Mouse (Mus musculus) layer of hippocampus, adult 2 months (tissue): Measurements from ENCODE around the gene Fam20c. TPM values are rescaled to one million over a fixed set of nuclear protein-coding genes. Genes with fewer than 3 reads are reported as not detected.
A peak's percentile ranks its signal among the peaks of the same experiment; 100 is the strongest.

ENCODE experiments used
- DNase-seq, 2 experiments: peaks; one replicate each; pipeline ENCODE4 v3.0.0; 2022; ENCODE audit warnings: low spot score in 2 of 2
- H3K27ac ChIP-seq: fragments of 200-600 bp; 2 replicates; pipeline ENCODE4 v1.8.1; 2022
- H3K4me3 ChIP-seq: fragments of 200-600 bp; 2 replicates; pipeline ENCODE4 v1.8.1; 2022; ENCODE audit warnings: mild to moderate bottlenecking
- CTCF ChIP-seq: fragments of 200-600 bp; conservative IDR thresholded peaks from 2 replicates; pipeline ENCODE4 v1.8.1; 2022; ENCODE audit warnings: antibody characterized with exemption, mild to moderate bottlenecking, moderate library complexity
- total RNA-seq, 2 experiments: library from RNA; stranded (reverse); gene quantifications; 2 replicates each; pipeline ENCODE4 v1.2.3; 2021

The Fam20c gene
- total RNA-seq, 2 experiments from 2014 or later = 29.2 to 33.7 TPM

DNA sequence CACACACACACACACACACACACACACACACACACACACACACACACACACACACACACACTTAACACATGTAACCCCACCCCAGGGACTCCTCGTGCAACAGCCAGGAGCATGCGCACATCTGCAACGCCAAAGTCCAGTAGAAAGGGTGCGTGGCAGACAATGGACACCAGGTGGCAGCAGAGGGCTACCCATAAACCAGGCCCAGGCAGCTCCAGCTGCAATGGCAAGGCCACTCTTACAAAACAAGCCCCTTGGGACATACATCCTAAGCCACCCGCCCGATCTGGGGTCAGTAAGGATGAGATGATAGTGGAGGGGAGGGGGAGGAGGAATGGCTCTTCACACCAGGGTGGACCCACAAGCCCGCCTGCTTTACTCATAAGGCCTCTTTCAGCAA lies 93.8 kb downstream of the Fam20c start:
- no peak overlapping the region for H3K4me3 ChIP-seq

GRCm38 (mm10) chr5:138849682-138850461 lies 95.6 kb downstream of the Fam20c start:
- H3K27ac ChIP-seq = no peak overlapping the region
- TF ChIP-seq CTCF = no peak
- H3K4me3 ChIP-seq = no peak overlapping the region
- no peak for DNase-seq

More for the DNA sequence above, 93.8 kb downstream of the Fam20c start:
- peak; percentile 86 to 94 for DNase-seq
- TF ChIP-seq CTCF = peak; percentile 81
- H3K27ac ChIP-seq = no peak overlapping the region

DNA sequence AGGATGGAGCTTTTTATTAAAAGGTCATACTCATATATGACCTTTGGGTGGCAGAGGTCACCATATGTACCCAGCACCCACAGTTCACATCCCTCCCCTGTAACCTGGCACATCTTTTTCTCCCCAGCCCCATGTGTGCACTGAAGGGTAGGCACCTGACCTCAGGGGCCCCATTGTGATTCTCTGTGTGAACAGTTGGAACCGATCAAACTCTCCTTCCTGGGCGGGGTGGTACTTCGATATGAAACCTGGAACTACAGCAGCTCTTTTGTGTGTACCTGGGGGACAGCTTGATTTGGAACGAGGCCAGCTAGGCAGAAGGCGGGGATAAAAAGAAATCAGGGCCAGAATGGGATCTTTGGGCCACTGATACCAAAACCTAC lies 96.1 kb downstream of the Fam20c start:
- TF ChIP-seq CTCF = no peak
- no peak overlapping the region for H3K27ac ChIP-seq

GRCm38 (mm10) chr5:138851296-138851780 lies 97.0 kb downstream of the Fam20c start:
- no peak for DNase-seq
- no peak overlapping the region for H3K4me3 ChIP-seq
- TF ChIP-seq CTCF = no peak
- no peak overlapping the region for H3K27ac ChIP-seq

More for the DNA sequence above, 96.1 kb downstream of the Fam20c start:
- H3K4me3 ChIP-seq = no peak overlapping the region
- no peak for DNase-seq

- 0 out of 2 replicates have a peak, but pooled peaks have one; percentile 5 for TF ChIP-seq CTCF
- DNase-seq = no peak
- no peak overlapping the region for H3K27ac ChIP-seq
- H3K4me3 ChIP-seq = no peak overlapping the region
These were observed 97.8 kb downstream of the Fam20c start for GRCm38 (mm10) chr5:138852151-138852550.

- H3K4me3 ChIP-seq = no peak overlapping the region
- no peak for DNase-seq
- no peak overlapping the region for H3K27ac ChIP-seq
- TF ChIP-seq CTCF = no peak
These were observed 99.0 kb downstream of the Fam20c start for GRCm38 (mm10) chr5:138853349-138853748.

DNA sequence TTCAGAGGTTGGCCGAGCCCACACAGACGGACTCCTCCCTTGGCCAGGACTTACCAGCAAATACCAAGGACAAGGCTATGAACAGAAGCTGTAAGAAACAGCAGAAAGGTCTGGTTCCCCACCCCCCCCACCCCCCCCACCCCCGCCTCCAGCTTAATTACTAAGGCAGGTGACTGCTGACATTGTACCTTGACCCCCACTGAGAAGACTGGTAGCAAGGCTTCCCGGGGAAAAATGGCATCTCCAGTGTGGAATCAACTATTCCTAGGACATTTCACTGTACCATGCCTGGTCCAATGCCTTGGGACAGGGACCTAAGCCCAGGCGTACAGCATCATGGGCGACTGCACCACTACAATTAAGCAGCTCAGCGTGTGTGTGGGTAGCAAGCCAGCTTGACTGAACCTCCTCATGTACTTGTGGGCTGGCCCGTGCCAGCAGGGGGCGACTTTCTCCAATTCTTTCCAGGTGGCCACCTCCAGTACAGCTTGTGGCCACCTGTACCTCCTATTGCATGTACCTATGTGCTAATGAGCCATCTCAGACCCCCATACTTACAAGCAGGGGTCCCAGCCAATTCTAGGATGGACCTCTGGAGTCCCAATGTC lies 102.8 kb downstream of the Fam20c start:
- peak; percentile 94 for TF ChIP-seq CTCF
- Histone ChIP-seq H3K27ac (no peak overlapping the region), H3K4me3 (no peak overlapping the region)
- DNase-seq = peak; percentile 83 to 86

GRCm38 (mm10) chr5:138857811-138858251 lies 103.5 kb downstream of the Fam20c start:
- no peak for DNase-seq

More at GRCm38 (mm10) chr5:138857811-138858251, 103.5 kb downstream of the Fam20c start:
- TF ChIP-seq CTCF = no peak
- Histone ChIP-seq H3K4me3 (no peak overlapping the region), H3K27ac (no peak overlapping the region)

Other genes starting within 250 kb of the Fam20c start
- gene 1700123K08Rik, start 189.8 kb upstream of the Fam20c start, total RNA-seq = not detected
- 10 to 100 TPM; 30.1 to 31.3 TPM for gene Zfp68, start 134.8 kb upstream of the Fam20c start, total RNA-seq
- 10 to 100 TPM; 17.1 to 18.2 TPM for gene A430033K04Rik, start 131.7 kb upstream of the Fam20c start, total RNA-seq
- gene Gm5294, start 65.6 kb downstream of the Fam20c start, total RNA-seq = not detected
- gene Pdgfa, start 242.9 kb downstream of the Fam20c start, total RNA-seq = 10 to 100 TPM; 37.5 to 41.3 TPM